Mouse (Mus musculus) heart, postnatal 25 days (tissue): ENCODE data around the gene Mrgprb1. TPM values are rescaled to one million over a fixed set of nuclear protein-coding genes. Genes with fewer than 3 reads are reported as not detected.
"Not testable (repeated sequence)": the region's sequence is repeated elsewhere in the genome, so short reads cannot be mapped to it uniquely, and the experiment has no call there.

Experiments
- DNase-seq: peaks from one replicate; pipeline ENCODE4 v3.0.0; 2022; ENCODE audit warnings: low spot score
- intact Hi-C: fragments of 180-260 bp; cut with DNase I; formaldehyde crosslinking; loops from one replicate; pipeline ENCODE4 v1.15.1; 2025
- total RNA-seq, 2 experiments: library from RNA; stranded (reverse); gene quantifications; 2 replicates each; pipeline ENCODE4 v1.2.3; 2021

The Mrgprb1 gene
- total RNA-seq = under 1 TPM; 0.06 to 0.10 TPM

DNA sequence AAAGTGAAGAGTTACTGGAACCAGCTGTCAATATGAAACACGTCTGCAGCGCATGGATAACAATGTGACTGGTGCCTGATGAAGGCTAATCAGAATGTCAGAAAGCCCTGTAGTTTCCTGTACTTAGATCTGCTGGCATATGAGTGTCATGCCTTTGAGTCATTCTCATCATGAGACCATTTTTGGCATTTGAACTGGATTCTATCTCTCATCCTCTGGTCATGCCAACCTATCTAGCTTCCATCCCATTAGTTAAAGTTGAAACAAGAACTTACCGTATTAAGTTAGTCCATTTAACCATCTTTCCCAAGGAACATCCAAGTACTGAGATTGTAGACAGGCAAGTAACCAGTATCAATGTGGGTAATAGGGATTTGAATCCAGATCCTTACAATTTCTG is at the start of gene Mrgprb1:
Gene Mrgprb1, minus strand, starts transcription at position 101 of the 400 bp plus-strand sequence.
- no peak for DNase-seq

DNA sequence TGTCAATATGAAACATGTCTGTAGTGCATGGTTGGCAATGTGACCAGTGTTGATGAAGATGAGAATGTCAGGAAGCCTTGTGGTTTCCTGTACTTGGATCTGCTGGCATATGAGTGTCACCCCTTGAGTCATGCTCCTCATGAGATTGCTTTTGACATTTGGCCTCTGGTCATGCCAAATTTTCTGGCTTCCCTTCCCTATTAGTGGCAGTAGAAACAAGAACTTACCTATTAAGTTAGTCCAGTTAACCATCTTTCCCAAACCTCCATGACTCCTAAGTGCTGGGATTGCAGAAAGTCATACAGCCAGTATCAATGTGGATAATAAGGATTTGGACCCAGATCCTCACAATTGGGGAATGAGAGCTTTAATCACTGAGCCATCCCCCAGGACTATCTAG is 43.1 kb upstream of the Mrgprb1 start, which contains the start of gene Mrgprx2:
Gene Mrgprx2, minus strand, starts transcription at position 101 of the 400 bp plus-strand sequence.
- intact Hi-C loops = no loop called here
- no peak for DNase-seq

More for the DNA sequence above, at the start of gene Mrgprb1:
- intact Hi-C loops = no loop called here

DNA sequence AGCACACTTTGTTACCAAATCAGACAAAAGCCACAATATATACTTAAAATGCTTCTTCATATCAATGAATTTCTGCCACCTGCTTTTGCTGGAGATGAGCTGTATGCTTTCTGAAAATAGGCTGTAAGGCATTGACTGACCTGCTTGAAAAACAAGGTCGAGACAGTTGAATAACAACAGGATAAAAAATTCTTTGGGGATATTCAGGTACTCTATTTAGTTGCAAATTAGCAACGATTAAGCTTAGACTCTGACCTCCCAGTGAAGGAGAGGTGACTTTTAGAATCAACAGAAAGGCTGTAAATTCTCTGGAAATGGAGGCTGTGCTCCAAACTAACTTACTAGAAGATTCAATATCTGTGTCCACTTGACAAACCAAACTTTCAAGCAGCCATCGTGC is 19.6 kb downstream of the Mrgprb1 start:
- no peak for DNase-seq
- intact Hi-C loops = no loop called here

DNA sequence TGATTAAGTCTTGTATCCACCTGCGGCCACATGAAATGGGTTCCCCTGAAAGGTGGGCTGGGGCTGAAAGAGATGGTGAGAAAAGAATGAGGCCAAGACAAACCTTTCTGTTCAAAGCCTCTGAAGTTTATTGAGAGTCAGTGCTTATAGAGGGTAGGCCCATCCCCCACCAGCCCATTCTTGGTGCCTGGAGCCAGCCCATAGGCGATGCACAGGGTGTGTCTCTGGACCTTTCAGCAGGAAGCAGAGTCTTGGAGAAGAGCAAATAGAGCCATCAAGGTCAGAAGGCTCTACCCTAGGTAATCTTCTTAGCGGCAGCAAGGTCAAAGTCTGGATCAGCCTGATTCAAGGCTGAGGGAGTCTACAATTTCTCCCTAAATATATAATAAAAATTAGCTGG is 20.2 kb downstream of the Mrgprb1 start:
- DNase-seq, intact Hi-C loops: not testable (repeated sequence)

Other genes with a start within 250 kb of the Mrgprb1 start
- gene Mrgprb8, start 67.8 kb downstream of the Mrgprb1 start, total RNA-seq = not detected
- gene Mrgprx2, start 43.0 kb upstream of the Mrgprb1 start, total RNA-seq = not detected
- gene Mrgprb2, start 101.7 kb upstream of the Mrgprb1 start, total RNA-seq = not detected
- gene Mrgprb3, start 187.5 kb upstream of the Mrgprb1 start, total RNA-seq = not detected